Mouse (Mus musculus) thymus, adult 2 months (tissue): ENCODE results near the gene Tedc1. TPM values are rescaled to one million over a fixed set of nuclear protein-coding genes. Genes with fewer than 3 reads are reported as not detected.

Experiments
- DNase-seq: peaks from one replicate; pipeline ENCODE4 v3.0.0; 2021
- H3K27ac ChIP-seq: fragments of 200-500 bp; 2 replicates; pipeline ENCODE4 v1.5.1; 2012; ENCODE audit warnings: low read length, control low read depth; ENCODE audit not compliant: control insufficient read depth, insufficient read depth
- H3K27me3 ChIP-seq: fragments of 200-500 bp; 2 replicates; pipeline ENCODE4 v1.6.1; 2012; ENCODE audit warnings: mild to moderate bottlenecking, low read length, moderate library complexity, mixed read lengths; ENCODE audit not compliant: control insufficient read depth, insufficient read depth
- H3K36me3 ChIP-seq: fragments of 200-500 bp; 2 replicates; pipeline ENCODE4 v1.6.1; 2012; ENCODE audit warnings: mild to moderate bottlenecking, low read length, moderate library complexity; ENCODE audit not compliant: control insufficient read depth, insufficient read depth
- H3K4me1 ChIP-seq: fragments of 200-500 bp; replicated peaks from 2 replicates; pipeline ENCODE4 v1.6.1; 2012; ENCODE audit warnings: low read length; ENCODE audit not compliant: control insufficient read depth, insufficient read depth
- H3K4me3 ChIP-seq: fragments of 200-500 bp; 2 replicates; pipeline ENCODE4 v1.5.1; 2012; ENCODE audit warnings: mild to moderate bottlenecking, low read length, control low read depth, moderate library complexity; ENCODE audit not compliant: control insufficient read depth, insufficient read depth
- CTCF ChIP-seq: fragments of 200-500 bp; IDR thresholded peaks from 2 replicates; pipeline ENCODE4 v1.5.1; 2012; ENCODE audit warnings: mild to moderate bottlenecking, control low read depth, low read length, moderate library complexity, borderline replicate concordance; ENCODE audit not compliant: control insufficient read depth, poor library complexity, insufficient read depth; ENCODE audit errors: extremely low read depth
- POLR2A ChIP-seq: fragments of 200-500 bp; IDR thresholded peaks from 2 replicates; pipeline ENCODE4 v1.6.1; 2012; ENCODE audit warnings: mild to moderate bottlenecking, low read length, control low read depth, moderate library complexity; ENCODE audit not compliant: control insufficient read depth, poor library complexity, insufficient read depth; ENCODE audit errors: extremely low read depth
- WGBS: fragments of 180-500 bp; shearing (Covaris S2); methylation state at CpG from one replicate; pipeline ENCODE4 v1.1.7; 2018; 5-methylcytosine and 5-hydroxymethylcytosine counted together
- polyA plus RNA-seq: library from polyadenylated mRNA; depleted of rRNA; stranded (reverse); fragments of >200 nt; gene quantifications from 2 replicates; pipeline ENCODE4 v1.2.3, GENCODE M21; 2012

The Tedc1 gene
- polyA plus RNA-seq, 1 experiment = 96.2 TPM

DNA sequence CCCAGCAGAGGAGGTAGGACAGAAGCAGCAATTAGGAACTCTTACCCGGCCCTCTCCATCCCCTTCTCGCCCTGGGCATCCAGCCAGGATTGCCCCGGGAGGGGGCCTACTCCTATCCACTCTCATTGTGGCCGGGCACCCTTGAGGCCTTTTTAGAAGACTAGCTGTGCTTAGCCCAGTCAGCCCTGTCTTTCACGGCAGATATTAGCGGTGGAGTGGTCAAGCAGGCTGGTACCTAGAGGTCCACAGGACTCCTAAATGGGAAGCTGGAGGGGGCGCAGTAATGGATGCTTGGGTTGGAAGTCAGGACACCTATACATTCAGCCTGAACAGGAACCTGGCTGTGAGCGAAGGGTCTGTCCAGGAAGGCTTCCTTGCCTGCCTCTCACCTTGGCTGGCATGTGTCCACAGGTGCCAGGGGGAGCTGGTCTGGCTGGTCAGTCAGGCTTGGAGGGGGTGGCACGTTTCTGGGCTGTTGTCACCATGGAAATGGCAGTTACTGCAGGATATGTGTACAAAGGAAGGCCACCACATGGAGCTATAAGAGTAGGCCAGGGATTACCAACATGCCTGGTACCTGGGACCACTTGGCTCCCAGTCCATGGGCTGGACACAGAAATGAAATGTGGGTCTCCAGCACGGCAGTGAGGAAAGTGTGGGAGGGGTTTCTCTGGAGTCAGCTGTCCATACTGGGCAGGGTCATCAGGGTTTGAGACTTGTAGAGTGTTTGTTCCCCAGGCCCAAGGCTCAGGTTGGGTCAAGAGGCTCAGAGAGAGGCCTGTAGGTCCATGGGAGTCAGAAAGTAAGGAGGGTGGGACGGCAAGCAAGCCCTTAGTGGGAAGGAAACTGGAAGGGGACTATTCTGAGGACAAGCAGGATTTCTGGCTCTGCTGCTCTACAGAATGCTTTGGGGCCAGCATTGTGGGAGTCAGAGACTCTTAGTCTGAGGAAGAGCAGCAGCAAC is 17.0 kb upstream of the Tedc1 start:
- 73% methylated on average over 11 of the region's 11 CpGs for WGBS
- H3K27ac ChIP-seq = no peak overlapping the region
- no peak overlapping the region for H3K4me3 ChIP-seq
- TF ChIP-seq POLR2A = no peak
- no peak for TF ChIP-seq CTCF
- peaks cover 17% of the 10 kb centered on the region for H3K4me1 ChIP-seq
- H3K27me3 ChIP-seq = no peaks in the 10 kb centered on the region; the same call in 1 of the 2 replicates
- peaks cover 14% of the 10 kb centered on the region; the same call in 1 of the 2 replicates for H3K36me3 ChIP-seq
- no peak for DNase-seq

GRCm38 (mm10) chr12:113139908-113140615 is 16.2 kb upstream of the Tedc1 start, which contains the start of gene Crip2:
Gene Crip2, plus strand, starts transcription at chr12:113140236.
- peak; percentile 61; the same call in 1 of the 2 replicates for TF ChIP-seq POLR2A
- peak; percentile 85; the same call in 1 of the 2 replicates for TF ChIP-seq CTCF
- Histone ChIP-seq H3K4me3 (peak within 1 kb of the TSS; percentile 76), H3K36me3 (peaks cover 14% of the 10 kb centered on the region; the same call in 1 of the 2 replicates), H3K4me1 (peaks cover 17% of the 10 kb centered on the region), H3K27ac (no peak within 1 kb of the TSS), H3K27me3 (no peaks in the 10 kb centered on the region; the same call in 1 of the 2 replicates)
- WGBS = 1% methylated on average over 68 of the region's 68 CpGs
- peak; percentile 90 for DNase-seq

DNA sequence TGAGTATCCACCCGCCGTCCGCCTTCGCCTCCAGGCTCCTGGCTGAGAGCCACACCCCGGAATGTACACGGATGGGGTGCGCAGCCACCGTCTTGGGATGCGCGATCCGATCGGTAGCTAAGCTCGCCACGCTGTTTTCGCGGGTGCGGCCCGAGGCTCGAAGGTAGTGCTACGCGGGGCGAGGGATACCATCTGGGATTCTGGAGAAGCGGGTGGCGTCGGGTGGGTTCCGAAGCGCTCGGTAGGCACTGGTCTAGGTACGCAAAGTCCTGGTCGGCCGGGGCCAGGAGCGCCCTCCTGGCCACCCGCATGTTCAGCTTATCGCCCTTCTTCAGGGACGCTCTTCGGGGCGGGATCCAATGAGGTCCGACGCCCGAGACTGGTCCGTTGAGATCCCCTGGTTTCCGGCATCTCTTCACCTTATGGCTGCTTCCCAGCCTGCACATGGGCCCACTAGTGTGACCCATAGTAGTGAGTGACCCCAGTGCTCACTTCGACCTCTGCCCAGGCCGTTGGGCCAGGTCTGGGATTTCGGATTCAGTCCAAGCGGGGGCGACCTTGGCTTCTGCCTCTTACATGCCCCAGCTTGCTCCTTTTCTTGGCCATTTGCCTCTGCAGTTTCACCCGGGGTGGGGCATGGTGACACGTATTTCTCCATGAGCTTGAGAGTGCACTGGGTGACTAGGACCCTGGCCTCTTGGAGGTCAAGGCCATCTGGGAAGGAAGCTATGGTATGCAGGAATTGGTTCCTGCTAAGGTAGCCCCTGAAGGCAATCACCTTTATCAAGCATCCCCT is 15.4 kb upstream of the Tedc1 start:
- Histone ChIP-seq H3K4me1 (peaks cover 17% of the 10 kb centered on the region), H3K4me3 (peak overlapping the region; percentile 76), H3K27me3 (no peaks in the 10 kb centered on the region; the same call in 1 of the 2 replicates), H3K27ac (no peak overlapping the region), H3K36me3 (peaks cover 12% of the 10 kb centered on the region; the same call in 1 of the 2 replicates)
- DNase-seq = no peak
- TF ChIP-seq POLR2A (no peak), CTCF (no peak)
- WGBS = 7% methylated on average over 49 of the region's 49 CpGs

GRCm38 (mm10) chr12:113141531-113141973 is 14.7 kb upstream of the Tedc1 start:
- Histone ChIP-seq H3K4me3 (no peak overlapping the region), H3K4me1 (peaks cover 21% of the 10 kb centered on the region), H3K27me3 (no peaks in the 10 kb centered on the region; the same call in 1 of the 2 replicates), H3K36me3 (peaks cover 4% of the 10 kb centered on the region; the same call in 1 of the 2 replicates), H3K27ac (no peak overlapping the region)
- no peak for DNase-seq
- TF ChIP-seq POLR2A = no peak
- no peak for TF ChIP-seq CTCF
- 76% methylated on average over 8 of the region's 8 CpGs for WGBS

DNA sequence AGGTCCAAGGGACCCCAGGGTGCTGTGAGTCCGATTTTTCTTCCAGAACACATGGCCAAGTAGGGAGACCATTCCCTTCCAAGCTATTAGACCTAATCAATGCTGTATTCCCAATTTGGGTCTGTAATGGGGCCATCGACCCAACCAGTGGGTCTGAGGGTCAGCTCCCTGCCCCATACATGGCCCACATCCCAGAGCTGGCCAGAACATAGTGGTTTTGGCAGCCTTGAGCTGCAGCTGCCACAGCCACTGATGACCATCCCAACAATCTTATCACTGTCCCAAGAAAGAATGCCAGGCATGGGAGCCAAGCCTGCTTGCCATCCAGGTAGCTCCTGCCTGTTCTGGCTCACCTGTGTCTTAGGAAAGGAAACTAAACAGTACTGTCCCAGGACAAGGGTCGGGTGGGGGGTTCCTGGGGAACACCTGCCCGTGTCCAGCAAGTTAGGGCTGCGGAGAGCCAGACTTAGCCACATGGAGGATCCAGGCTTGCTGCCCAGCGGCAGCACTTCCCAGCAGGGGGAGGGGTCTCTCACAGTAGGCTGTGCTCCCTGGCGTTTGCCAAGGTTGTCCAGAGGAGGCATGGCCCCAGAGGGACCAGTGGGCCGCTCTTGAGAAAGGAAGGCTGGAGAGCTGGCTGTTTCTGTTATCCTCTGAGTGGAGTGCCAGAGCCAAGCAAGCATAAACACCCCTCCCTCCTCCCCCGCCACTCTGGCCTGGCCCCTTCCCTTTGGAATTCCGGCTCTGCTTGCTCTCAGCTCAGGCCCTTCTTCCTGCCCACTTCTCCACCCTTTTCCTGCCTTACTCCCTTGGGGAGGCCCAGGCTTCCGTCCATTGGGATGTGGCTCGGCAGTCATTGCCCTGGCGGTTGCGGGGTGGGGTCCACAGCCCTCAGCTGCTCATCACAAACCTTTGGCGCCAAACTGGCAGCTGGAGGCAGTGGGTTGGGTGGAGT is 13.9 kb upstream of the Tedc1 start:
- WGBS = 69% methylated on average over 15 of the region's 15 CpGs
- no peak overlapping the region for H3K4me3 ChIP-seq
- DNase-seq = no peak
- no peaks in the 10 kb centered on the region; the same call in 1 of the 2 replicates for H3K27me3 ChIP-seq
- H3K4me1 ChIP-seq = peaks cover 27% of the 10 kb centered on the region
- no peak for TF ChIP-seq POLR2A
- TF ChIP-seq CTCF = no peak
- no peak overlapping the region for H3K27ac ChIP-seq
- no peaks in the 10 kb centered on the region for H3K36me3 ChIP-seq
